Mouse (Mus musculus): ENCODE measurements around the gene Slc2a8. TPM values are rescaled to one million over a fixed set of nuclear protein-coding genes. Genes with fewer than 3 reads are reported as not detected.
A peak's percentile ranks its signal among the peaks of the same experiment; 100 is the strongest.

Gene Slc2a8
- total RNA-seq, 4 experiments from 2014 or later = 15.2 to 20.2 (median 17.1) TPM

GRCm38 (mm10) chr2:32928947-32929829 lies 52.7 kb downstream of the Slc2a8 start:
- no peak for DNase-seq (ENCODE audit: low spot score)

- peak; percentile 74 for DNase-seq (ENCODE audit: low spot score)
Measured at GRCm38 (mm10) chr2:32928235-32928946, 53.5 kb downstream of the Slc2a8 start.

- peak; percentile 28 for DNase-seq (ENCODE audit: low spot score)
Measured at GRCm38 (mm10) chr2:32927624-32928234, 54.2 kb downstream of the Slc2a8 start.

GRCm38 (mm10) chr2:32926330-32927075 lies 55.4 kb downstream of the Slc2a8 start:
- no peak for DNase-seq (ENCODE audit: low spot score)

- no peak for DNase-seq (ENCODE audit: low spot score)
Measured at GRCm38 (mm10) chr2:32924306-32924844, 57.5 kb downstream of the Slc2a8 start.

GRCm38 (mm10) chr2:32923551-32924250 lies 58.2 kb downstream of the Slc2a8 start:
- no peak for DNase-seq (ENCODE audit: low spot score)

Other genes starting within 250 kb of the Slc2a8 start
- gene 6330409D20Rik, start 241.1 kb downstream of the Slc2a8 start, total RNA-seq (2022) = not detected
- 10 to 100 TPM in 1 of 4 experiments, 1 to 10 TPM in 3; 7.8 to 10.1 (median 8.2) TPM for gene Tor2a, start 224.8 kb downstream of the Slc2a8 start, total RNA-seq (2022)
- under 1 TPM in 1 of 4 experiments, not detected in 3; 0.19 TPM for gene Ttc16, start 206.4 kb downstream of the Slc2a8 start, total RNA-seq (2022)
- 1 to 10 TPM; 2.7 to 4.0 (median 3.2) TPM for gene Ptrh1, start 206.3 kb downstream of the Slc2a8 start, total RNA-seq (2022)
- not detected for gene Cfap157, start 197.7 kb downstream of the Slc2a8 start, total RNA-seq (2022)
- gene Stxbp1, start 134.8 kb downstream of the Slc2a8 start, total RNA-seq (2022) = 10 to 100 TPM in 3 of 4 experiments, 1 to 10 TPM in 1; 8.5 to 10.8 (median 10.5) TPM
- 10 to 100 TPM; 19.1 to 26.8 (median 22.6) TPM for gene Fam129b, start 106.0 kb downstream of the Slc2a8 start, total RNA-seq (2022)
- 10 to 100 TPM; 56.3 to 66.1 (median 58.9) TPM for gene Rpl12, start 20.5 kb downstream of the Slc2a8 start, total RNA-seq (2022)
- 10 to 100 TPM; 13.1 to 21.8 (median 17.5) TPM for gene Lrsam1, start 20.5 kb downstream of the Slc2a8 start, total RNA-seq (2022)
- gene Garnl3, start 149.6 kb upstream of the Slc2a8 start, total RNA-seq (2022) = 1 to 10 TPM; 2.6 to 6.7 (median 3.5) TPM
- gene Angptl2, start 234.0 kb upstream of the Slc2a8 start, total RNA-seq (2022) = 10 to 100 TPM; 32.9 to 57.7 (median 53.5) TPM